Mouse (Mus musculus): ENCODE data around the gene Wnt5b. TPM values are rescaled to one million over a fixed set of nuclear protein-coding genes. Genes with fewer than 3 reads are reported as not detected.

Gene Wnt5b
- polyA plus RNA-seq, 1 experiment = 1.8 TPM

GRCm38 (mm10) chr6:119526498-119526897 is 17.6 kb downstream of the Wnt5b start:
- no peak overlapping the region for H3K27ac ChIP-seq (ENCODE audit: insufficient read depth, low read depth, low read length)
- TF ChIP-seq CTCF (IDR thresholded peaks at IDR 0.05; ENCODE audit: extremely low read depth, insufficient read length, insufficient replicate concordance, low read depth, low read length) = no peak
- TF ChIP-seq POLR2A (IDR thresholded peaks at IDR 0.05; ENCODE audit: low read depth, low read length) = no peak
- no peaks in the 10 kb centered on the region for H3K27me3 ChIP-seq (ENCODE audit: control insufficient read depth, insufficient read depth, low read length)
- no peaks in the 10 kb centered on the region for H3K4me1 ChIP-seq (ENCODE audit: control insufficient read depth, insufficient read depth, insufficient read length, low read length)
- no peak overlapping the region for H3K4me3 ChIP-seq (ENCODE audit: low read depth, low read length)
- 65% methylated on average over 5 of the region's 5 CpGs for WGBS
- H3K36me3 ChIP-seq (ENCODE audit: control insufficient read depth, insufficient read depth, low read length) = no peaks in the 10 kb centered on the region

GRCm38 (mm10) chr6:119521931-119522391 is 22.2 kb downstream of the Wnt5b start:
- WGBS = 48% methylated on average over 3 of the region's 3 CpGs
- H3K4me1 ChIP-seq (ENCODE audit: control insufficient read depth, insufficient read depth, insufficient read length, low read length) = peaks cover 2% of the 10 kb centered on the region; the same call in 1 of the 2 replicates

GRCm38 (mm10) chr6:119521482-119521900 is 22.7 kb downstream of the Wnt5b start:
- no peak overlapping the region for H3K27ac ChIP-seq (ENCODE audit: insufficient read depth, low read depth, low read length)
- no peak for TF ChIP-seq POLR2A (IDR thresholded peaks at IDR 0.05; ENCODE audit: low read depth, low read length)
- no peak for TF ChIP-seq CTCF (IDR thresholded peaks at IDR 0.05; ENCODE audit: extremely low read depth, insufficient read length, insufficient replicate concordance, low read depth, low read length)
- no peaks in the 10 kb centered on the region for H3K36me3 ChIP-seq (ENCODE audit: control insufficient read depth, insufficient read depth, low read length)
- WGBS = 85% methylated on average over 3 of the region's 3 CpGs
- no peaks in the 10 kb centered on the region for H3K27me3 ChIP-seq (ENCODE audit: control insufficient read depth, insufficient read depth, low read length)
- peaks cover 2% of the 10 kb centered on the region; the same call in 1 of the 2 replicates for H3K4me1 ChIP-seq (ENCODE audit: control insufficient read depth, insufficient read depth, insufficient read length, low read length)
- H3K4me3 ChIP-seq (ENCODE audit: low read depth, low read length) = no peak overlapping the region

More at GRCm38 (mm10) chr6:119521931-119522391, 22.2 kb downstream of the Wnt5b start:
- Histone ChIP-seq H3K36me3 (ENCODE audit: control insufficient read depth, insufficient read depth, low read length) (no peaks in the 10 kb centered on the region), H3K4me3 (ENCODE audit: low read depth, low read length) (no peak overlapping the region), H3K27ac (ENCODE audit: insufficient read depth, low read depth, low read length) (no peak overlapping the region), H3K27me3 (ENCODE audit: control insufficient read depth, insufficient read depth, low read length) (no peaks in the 10 kb centered on the region)
- TF ChIP-seq CTCF (IDR thresholded peaks at IDR 0.05; ENCODE audit: extremely low read depth, insufficient read length, insufficient replicate concordance, low read depth, low read length) = no peak
- TF ChIP-seq POLR2A (IDR thresholded peaks at IDR 0.05; ENCODE audit: low read depth, low read length) = no peak

- Histone ChIP-seq H3K4me3 (ENCODE audit: low read depth, low read length) (no peak overlapping the region), H3K36me3 (ENCODE audit: control insufficient read depth, insufficient read depth, low read length) (no peaks in the 10 kb centered on the region), H3K27ac (ENCODE audit: insufficient read depth, low read depth, low read length) (no peak overlapping the region), H3K4me1 (ENCODE audit: control insufficient read depth, insufficient read depth, insufficient read length, low read length) (peaks cover 2% of the 10 kb centered on the region; the same call in 1 of the 2 replicates), H3K27me3 (ENCODE audit: control insufficient read depth, insufficient read depth, low read length) (no peaks in the 10 kb centered on the region)
- no peak for TF ChIP-seq POLR2A (IDR thresholded peaks at IDR 0.05; ENCODE audit: low read depth, low read length)
- 33% methylated on average over 9 of the region's 9 CpGs for WGBS
These were observed 23.4 kb downstream of the Wnt5b start for GRCm38 (mm10) chr6:119520731-119521130.

- Histone ChIP-seq H3K27ac (ENCODE audit: insufficient read depth, low read depth, low read length) (no peak overlapping the region), H3K27me3 (ENCODE audit: control insufficient read depth, insufficient read depth, low read length) (no peaks in the 10 kb centered on the region), H3K4me3 (ENCODE audit: low read depth, low read length) (no peak overlapping the region), H3K36me3 (ENCODE audit: control insufficient read depth, insufficient read depth, low read length) (no peaks in the 10 kb centered on the region), H3K4me1 (ENCODE audit: control insufficient read depth, insufficient read depth, insufficient read length, low read length) (no peaks in the 10 kb centered on the region)
- 57% methylated on average over 7 of the region's 7 CpGs for WGBS
- TF ChIP-seq POLR2A (IDR thresholded peaks at IDR 0.05; ENCODE audit: low read depth, low read length) (no peak), CTCF (IDR thresholded peaks at IDR 0.05; ENCODE audit: extremely low read depth, insufficient read length, insufficient replicate concordance, low read depth, low read length) (no peak)
These were observed 30.1 kb downstream of the Wnt5b start for GRCm38 (mm10) chr6:119514085-119514484.

GRCm38 (mm10) chr6:119513452-119513851 is 30.7 kb downstream of the Wnt5b start:
- H3K4me1 ChIP-seq (ENCODE audit: control insufficient read depth, insufficient read depth, insufficient read length, low read length) = no peaks in the 10 kb centered on the region
- H3K36me3 ChIP-seq (ENCODE audit: control insufficient read depth, insufficient read depth, low read length) = no peaks in the 10 kb centered on the region
- 86% methylated on average over 5 of the region's 5 CpGs for WGBS
- TF ChIP-seq CTCF (IDR thresholded peaks at IDR 0.05; ENCODE audit: extremely low read depth, insufficient read length, insufficient replicate concordance, low read depth, low read length) (no peak), POLR2A (IDR thresholded peaks at IDR 0.05; ENCODE audit: low read depth, low read length) (no peak)
- H3K27me3 ChIP-seq (ENCODE audit: control insufficient read depth, insufficient read depth, low read length) = no peaks in the 10 kb centered on the region
- H3K4me3 ChIP-seq (ENCODE audit: low read depth, low read length) = no peak overlapping the region
- H3K27ac ChIP-seq (ENCODE audit: insufficient read depth, low read depth, low read length) = no peak overlapping the region

GRCm38 (mm10) chr6:119512701-119513100 is 31.4 kb downstream of the Wnt5b start:
- Histone ChIP-seq H3K4me1 (ENCODE audit: control insufficient read depth, insufficient read depth, insufficient read length, low read length) (no peaks in the 10 kb centered on the region), H3K4me3 (ENCODE audit: low read depth, low read length) (no peak overlapping the region), H3K27ac (ENCODE audit: insufficient read depth, low read depth, low read length) (no peak overlapping the region), H3K36me3 (ENCODE audit: control insufficient read depth, insufficient read depth, low read length) (no peaks in the 10 kb centered on the region), H3K27me3 (ENCODE audit: control insufficient read depth, insufficient read depth, low read length) (no peaks in the 10 kb centered on the region)
- 88% methylated on average over 11 of the region's 11 CpGs for WGBS
- TF ChIP-seq CTCF (IDR thresholded peaks at IDR 0.05; ENCODE audit: extremely low read depth, insufficient read length, insufficient replicate concordance, low read depth, low read length) (no peak), POLR2A (IDR thresholded peaks at IDR 0.05; ENCODE audit: low read depth, low read length) (no peak)

Data from small intestine, adult 2 months (tissue).